1 mouse cellular context compared by ENCODE assay signal in the genomic region with DNA sequence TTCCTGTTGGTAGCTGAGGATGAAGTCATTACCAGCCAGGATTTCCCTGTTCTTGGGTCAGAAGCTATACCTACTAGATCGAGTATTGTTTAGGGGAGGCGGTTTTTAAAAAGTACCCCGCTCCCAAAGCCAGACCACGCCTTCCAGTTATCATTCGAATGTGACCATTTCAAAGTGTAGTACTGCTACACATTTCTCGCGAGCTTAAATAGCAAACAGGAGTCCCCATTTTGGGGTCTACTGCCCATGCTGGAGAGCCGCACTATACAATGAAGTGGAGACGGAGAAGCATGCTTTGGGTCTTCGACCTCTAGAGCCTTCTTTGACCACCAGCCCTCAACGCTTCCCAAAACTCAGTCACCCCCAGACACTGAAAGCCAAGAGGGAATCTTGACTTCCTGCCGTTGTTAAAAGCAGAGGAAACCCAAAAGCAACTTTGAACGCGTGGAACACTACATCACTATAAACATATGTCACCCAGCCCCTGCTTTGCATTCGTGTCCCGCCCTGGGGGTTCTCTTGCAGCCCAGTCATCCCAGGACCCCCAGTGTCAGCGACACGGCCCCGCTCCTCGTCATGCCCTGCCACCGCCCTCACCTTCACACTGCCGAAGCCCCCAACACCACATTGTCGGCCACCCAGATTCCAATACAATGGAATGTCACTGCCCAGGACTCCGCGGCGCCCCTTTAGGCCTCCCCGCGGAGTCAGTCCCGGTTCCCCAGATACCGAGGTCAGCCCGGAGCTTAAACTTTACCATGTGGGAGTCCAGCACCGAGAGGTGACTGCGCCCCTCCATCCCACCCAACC.
TF ChIP-seq lines count a peak whose summit lies in the region.

No protein-coding gene starts in this region.

TF ChIP-seq in MEL, 35 proteins besides CTCF, POLR2A, EP300 and RAD21 (continued from another document):
- no peak for TF ChIP-seq ZMIZ1 (IDR thresholded peaks at IDR 0.05; ENCODE audit: low read depth, low read length)
- no peak for TF ChIP-seq MAFK (IDR thresholded peaks at IDR 0.05; ENCODE audit: borderline replicate concordance, low read depth, low read length)
- TF ChIP-seq ZC3H11A (IDR thresholded peaks at IDR 0.05; ENCODE audit: low read depth, low read length): no peak
- no peak for TF ChIP-seq HCFC1 (IDR thresholded peaks at IDR 0.05; ENCODE audit: low read depth, low read length)
- no peak; the same call in 1 of the 2 replicates for TF ChIP-seq UBTF (IDR thresholded peaks at IDR 0.05; ENCODE audit: borderline replicate concordance, insufficient read depth, low read depth, low read length)
- no peak for TF ChIP-seq BHLHE40 (IDR thresholded peaks at IDR 0.05; ENCODE audit: borderline replicate concordance, low read depth, low read length)
- no peak for TF ChIP-seq ELF1 (IDR thresholded peaks at IDR 0.05; ENCODE audit: low read depth, low read length)
- peak; percentile 51; the same call in 1 of the 2 replicates for TF ChIP-seq CHD2 (IDR thresholded peaks at IDR 0.05; ENCODE audit: low read length)
- TF ChIP-seq MYB (IDR thresholded peaks at IDR 0.05; ENCODE audit: low read depth, low read length): no peak
- peak; percentile 19; the same call in 1 of the 2 replicates for TF ChIP-seq GATA1 (IDR thresholded peaks at IDR 0.05; ENCODE audit: low read depth, low read length)
- no peak for TF ChIP-seq JUND (IDR thresholded peaks at IDR 0.05; ENCODE audit: low read depth, low read length)
- no peak for TF ChIP-seq SMC3 (IDR thresholded peaks at IDR 0.05; ENCODE audit: low read depth, low read length)
- no peak for TF ChIP-seq TCF12 (IDR thresholded peaks at IDR 0.05; ENCODE audit: low read depth, low read length)
- no peak; the same call in 1 of the 2 replicates for TF ChIP-seq SIN3A (IDR thresholded peaks at IDR 0.05; ENCODE audit: low read length)
- peak; percentile 62 for TF ChIP-seq MXI1 (IDR thresholded peaks at IDR 0.05; ENCODE audit: low read depth, low read length)
- TF ChIP-seq TBP (IDR thresholded peaks at IDR 0.05; ENCODE audit: low read depth, low read length): peak; percentile 69; the same call in 1 of the 2 replicates
- TF ChIP-seq KAT2A (conservative IDR thresholded peaks at IDR 0.05; ENCODE audit: low read depth, low read length): no peak
- TF ChIP-seq MAX (IDR thresholded peaks at IDR 0.05; ENCODE audit: low read length): peak; percentile 72; the same call in 1 of the 2 replicates
- TF ChIP-seq NELFE (IDR thresholded peaks at IDR 0.05; ENCODE audit: low read depth, low read length): peak; percentile 48
- TF ChIP-seq GABPA (IDR thresholded peaks at IDR 0.05; ENCODE audit: low read depth, low read length): no peak
